Mouse (Mus musculus): ENCODE data around the gene Rnf144b. TPM values are rescaled to one million over a fixed set of nuclear protein-coding genes. Genes with fewer than 3 reads are reported as not detected.
A peak's percentile ranks its signal among the peaks of the same experiment; 100 is the strongest.

Rnf144b gene
- polyA plus RNA-seq, 1 experiment from 2014 or later, result 3.1 TPM

DNA sequence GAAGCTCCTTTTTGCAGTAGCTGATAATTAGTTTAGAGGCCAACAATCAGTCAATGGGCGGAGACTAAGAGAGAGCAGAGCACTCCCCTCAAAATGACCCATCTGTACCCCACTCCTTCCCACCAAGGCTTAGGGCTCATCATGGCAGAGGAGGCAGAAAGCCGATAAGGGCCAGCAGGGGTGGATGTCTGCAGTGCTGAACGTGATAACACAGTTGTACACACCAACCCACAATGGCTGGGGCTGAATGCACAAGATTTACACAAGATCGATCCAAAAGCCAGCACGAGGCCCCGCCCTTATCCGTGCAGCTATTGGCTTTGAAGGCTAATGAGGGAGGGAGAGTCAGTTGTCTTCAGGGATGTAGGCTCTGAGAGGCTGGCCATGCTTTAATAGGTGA, 58.3 kb downstream of the Rnf144b start:
- H3K9ac ChIP-seq (ENCODE audit: low read length), result no peak overlapping the region
- no peaks in the 10 kb centered on the region for H3K36me3 ChIP-seq (ENCODE audit: control insufficient read depth, insufficient read depth, low read length)
- H3K4me3 ChIP-seq (replicated peaks; ENCODE audit: low read length), result no peak overlapping the region
- no peak for ATAC-seq (ENCODE audit: insufficient read depth, low FRiP score)
- 69% methylated on average over 7 of the region's 7 CpGs for WGBS
- H3K27ac ChIP-seq (ENCODE audit: low read length), result no peak overlapping the region
- H3K9me3 ChIP-seq (replicated peaks; ENCODE audit: control insufficient read depth, low read length), result no peaks in the 10 kb centered on the region
- H3K27me3 ChIP-seq (ENCODE audit: control insufficient read depth, insufficient read depth, low read length), result no peaks in the 10 kb centered on the region
- no peak overlapping the region for H3K4me2 ChIP-seq (ENCODE audit: low read depth, low read length)
- H3K4me1 ChIP-seq (ENCODE audit: control insufficient read depth, insufficient read depth, low read length), result no peaks in the 10 kb centered on the region

DNA sequence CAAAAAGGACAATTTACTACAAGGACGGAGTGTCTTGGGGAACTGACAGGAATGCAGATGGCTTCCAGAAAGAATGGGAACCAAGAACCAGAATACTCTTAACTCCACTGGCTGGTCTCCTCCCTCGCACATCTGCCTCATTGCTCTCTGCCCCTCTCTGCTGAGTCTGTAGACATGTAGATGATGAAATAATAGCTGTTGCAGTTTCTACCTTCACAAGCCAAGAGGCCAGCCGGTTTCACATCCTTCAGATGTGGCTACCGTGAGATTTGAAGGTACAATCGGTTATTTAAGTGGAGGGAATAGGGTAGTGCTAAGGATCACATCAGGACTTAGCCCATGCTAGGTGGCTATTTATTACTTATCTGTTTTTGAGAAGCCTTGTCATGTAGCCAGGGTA, 59.9 kb downstream of the Rnf144b start:
- no peak overlapping the region for H3K27ac ChIP-seq (ENCODE audit: low read length)
- no peak overlapping the region for H3K4me2 ChIP-seq (ENCODE audit: low read depth, low read length)
- no peaks in the 10 kb centered on the region for H3K27me3 ChIP-seq (ENCODE audit: control insufficient read depth, insufficient read depth, low read length)
- no peaks in the 10 kb centered on the region for H3K36me3 ChIP-seq (ENCODE audit: control insufficient read depth, insufficient read depth, low read length)
- H3K4me1 ChIP-seq (ENCODE audit: control insufficient read depth, insufficient read depth, low read length), result no peaks in the 10 kb centered on the region
- no peaks in the 10 kb centered on the region for H3K9me3 ChIP-seq (replicated peaks; ENCODE audit: control insufficient read depth, low read length)
- no peak for ATAC-seq (ENCODE audit: insufficient read depth, low FRiP score)
- 76% methylated on average over 5 of the region's 5 CpGs for WGBS
- H3K9ac ChIP-seq (ENCODE audit: low read length), result no peak overlapping the region
- no peak overlapping the region for H3K4me3 ChIP-seq (replicated peaks; ENCODE audit: low read length)

DNA sequence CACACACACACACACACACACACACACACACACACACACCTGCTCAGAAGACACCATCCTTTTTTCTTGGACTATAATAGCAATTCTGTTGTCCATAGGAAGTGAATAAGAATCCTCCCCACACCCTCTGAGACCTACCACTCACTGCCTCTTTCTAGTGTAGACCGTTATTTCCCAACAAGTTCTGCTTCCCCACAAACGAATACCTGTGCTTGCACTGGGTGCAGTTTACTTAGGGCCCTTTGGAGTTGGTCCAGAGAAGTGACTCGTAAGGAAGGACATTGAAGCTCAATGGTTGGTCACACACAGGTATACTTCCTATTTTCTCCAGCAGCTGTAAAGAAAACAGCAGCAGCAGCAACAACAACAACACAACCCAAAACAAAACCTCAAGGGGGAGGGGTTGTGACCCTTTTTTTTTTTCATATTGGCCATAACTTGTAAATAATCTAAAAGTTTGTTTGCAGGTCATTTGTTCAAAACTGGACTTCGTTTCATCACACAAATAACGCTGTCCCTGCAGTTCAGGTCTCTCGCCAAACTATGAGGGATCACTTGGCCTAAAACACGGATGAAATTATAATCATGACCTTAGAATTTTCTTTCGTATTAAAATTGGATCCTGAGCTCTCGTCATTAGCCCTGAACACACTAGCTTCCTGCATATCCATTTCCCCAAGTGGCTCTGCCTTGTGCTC, 60.7 kb downstream of the Rnf144b start:
- H3K4me1 ChIP-seq (ENCODE audit: control insufficient read depth, insufficient read depth, low read length), result no peaks in the 10 kb centered on the region
- H3K27ac ChIP-seq (ENCODE audit: low read length), result no peak overlapping the region
- no peak for ATAC-seq (ENCODE audit: insufficient read depth, low FRiP score)
- WGBS, result 84% methylated on average over 9 of the region's 9 CpGs
- no peak overlapping the region for H3K4me2 ChIP-seq (ENCODE audit: low read depth, low read length)
- H3K4me3 ChIP-seq (replicated peaks; ENCODE audit: low read length), result no peak overlapping the region
- H3K27me3 ChIP-seq (ENCODE audit: control insufficient read depth, insufficient read depth, low read length), result no peaks in the 10 kb centered on the region
- H3K9ac ChIP-seq (ENCODE audit: low read length), result no peak overlapping the region
- H3K9me3 ChIP-seq (replicated peaks; ENCODE audit: control insufficient read depth, low read length), result no peaks in the 10 kb centered on the region
- no peaks in the 10 kb centered on the region for H3K36me3 ChIP-seq (ENCODE audit: control insufficient read depth, insufficient read depth, low read length)

DNA sequence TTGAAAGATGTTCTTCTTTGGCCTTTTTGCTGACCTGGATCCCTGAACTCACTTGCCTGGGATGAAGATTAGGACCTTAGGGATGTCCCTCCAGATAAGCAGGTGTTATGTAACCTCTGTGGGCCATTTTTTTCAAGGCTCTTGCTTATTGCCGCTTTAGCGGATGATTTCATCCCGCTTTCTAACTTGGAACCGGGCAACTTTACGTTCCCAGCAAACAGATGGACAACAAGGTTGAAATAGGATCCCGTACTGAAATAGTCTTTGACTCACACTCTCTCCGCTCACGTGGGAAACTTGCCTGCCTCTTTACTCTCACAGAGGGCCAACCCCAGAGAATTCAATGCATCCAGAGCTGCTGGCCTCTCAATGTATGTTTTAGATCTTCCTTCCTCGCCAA, 61.3 kb downstream of the Rnf144b start:
- H3K4me3 ChIP-seq (replicated peaks; ENCODE audit: low read length), result no peak overlapping the region
- no peaks in the 10 kb centered on the region for H3K36me3 ChIP-seq (ENCODE audit: control insufficient read depth, insufficient read depth, low read length)
- ATAC-seq (ENCODE audit: insufficient read depth, low FRiP score), result no peak
- 66% methylated on average over 9 of the region's 9 CpGs for WGBS
- H3K9ac ChIP-seq (ENCODE audit: low read length), result no peak overlapping the region
- no peaks in the 10 kb centered on the region for H3K4me1 ChIP-seq (ENCODE audit: control insufficient read depth, insufficient read depth, low read length)
- H3K27me3 ChIP-seq (ENCODE audit: control insufficient read depth, insufficient read depth, low read length), result no peaks in the 10 kb centered on the region
- no peak overlapping the region for H3K27ac ChIP-seq (ENCODE audit: low read length)
- no peaks in the 10 kb centered on the region for H3K9me3 ChIP-seq (replicated peaks; ENCODE audit: control insufficient read depth, low read length)
- no peak overlapping the region for H3K4me2 ChIP-seq (ENCODE audit: low read depth, low read length)

DNA sequence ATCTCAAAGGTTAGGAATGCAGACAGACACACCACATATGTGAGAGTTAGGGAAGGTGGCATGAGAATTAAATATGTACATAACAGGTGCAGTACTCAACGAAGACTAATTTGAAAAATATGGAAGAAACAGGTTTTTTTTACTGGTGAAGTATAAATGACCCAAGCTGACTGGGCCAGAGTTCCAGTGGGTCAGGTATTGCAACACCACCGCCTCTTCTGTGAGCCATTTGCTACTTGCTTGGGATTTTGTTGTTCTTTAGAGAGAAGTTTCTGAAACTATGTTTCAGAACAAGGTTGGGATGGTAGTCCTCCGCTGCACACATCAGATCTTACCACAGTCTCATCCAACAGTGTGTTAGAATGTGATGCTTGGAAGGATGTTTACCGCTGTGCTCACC, 65.4 kb downstream of the Rnf144b start:
- H3K9me3 ChIP-seq (replicated peaks; ENCODE audit: control insufficient read depth, low read length), result no peaks in the 10 kb centered on the region
- 81% methylated on average over 4 of the region's 4 CpGs for WGBS

DNA sequence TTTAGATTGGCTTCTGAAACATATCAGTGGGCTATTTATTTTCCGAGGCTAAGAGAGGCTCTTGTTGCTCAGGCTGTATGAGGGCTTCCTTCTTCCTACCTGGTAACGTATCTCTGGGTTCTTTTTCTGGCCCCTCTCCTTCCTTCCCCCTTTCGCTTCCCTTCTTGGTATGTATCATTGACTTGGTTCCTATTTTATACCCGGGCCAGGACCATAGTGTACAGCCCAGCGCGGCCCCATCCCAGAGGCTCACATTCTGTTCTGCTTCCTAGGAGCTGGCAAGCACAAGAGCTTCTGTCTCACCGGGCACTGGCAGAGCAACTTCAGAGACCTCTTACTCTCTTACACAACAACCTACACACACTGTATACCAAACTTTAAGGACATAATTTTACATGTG, 67.5 kb downstream of the Rnf144b start:
- ATAC-seq (ENCODE audit: insufficient read depth, low FRiP score), result no peak
- no peaks in the 10 kb centered on the region for H3K9me3 ChIP-seq (replicated peaks; ENCODE audit: control insufficient read depth, low read length)
- WGBS, result 78% methylated on average over 7 of the region's 7 CpGs
- peaks cover 7% of the 10 kb centered on the region for H3K27me3 ChIP-seq (ENCODE audit: control insufficient read depth, insufficient read depth, low read length)
- H3K27ac ChIP-seq (ENCODE audit: low read length), result no peak overlapping the region
- H3K4me1 ChIP-seq (ENCODE audit: control insufficient read depth, insufficient read depth, low read length), result peaks cover 5% of the 10 kb centered on the region; the same call in 1 of the 2 replicates
- H3K4me3 ChIP-seq (replicated peaks; ENCODE audit: low read length), result no peak overlapping the region
- H3K9ac ChIP-seq (ENCODE audit: low read length), result no peak overlapping the region
- no peak overlapping the region for H3K4me2 ChIP-seq (ENCODE audit: low read depth, low read length)
- no peaks in the 10 kb centered on the region for H3K36me3 ChIP-seq (ENCODE audit: control insufficient read depth, insufficient read depth, low read length)

More for the DNA sequence above, 65.4 kb downstream of the Rnf144b start:
- H3K4me2 ChIP-seq (ENCODE audit: low read depth, low read length), result no peak overlapping the region
- H3K27ac ChIP-seq (ENCODE audit: low read length), result no peak overlapping the region
- H3K4me3 ChIP-seq (replicated peaks; ENCODE audit: low read length), result no peak overlapping the region
- no peaks in the 10 kb centered on the region for H3K27me3 ChIP-seq (ENCODE audit: control insufficient read depth, insufficient read depth, low read length)
- no peaks in the 10 kb centered on the region for H3K36me3 ChIP-seq (ENCODE audit: control insufficient read depth, insufficient read depth, low read length)
- no peak for ATAC-seq (ENCODE audit: insufficient read depth, low FRiP score)
- H3K4me1 ChIP-seq (ENCODE audit: control insufficient read depth, insufficient read depth, low read length), result no peaks in the 10 kb centered on the region
- H3K9ac ChIP-seq (ENCODE audit: low read length), result no peak overlapping the region

DNA sequence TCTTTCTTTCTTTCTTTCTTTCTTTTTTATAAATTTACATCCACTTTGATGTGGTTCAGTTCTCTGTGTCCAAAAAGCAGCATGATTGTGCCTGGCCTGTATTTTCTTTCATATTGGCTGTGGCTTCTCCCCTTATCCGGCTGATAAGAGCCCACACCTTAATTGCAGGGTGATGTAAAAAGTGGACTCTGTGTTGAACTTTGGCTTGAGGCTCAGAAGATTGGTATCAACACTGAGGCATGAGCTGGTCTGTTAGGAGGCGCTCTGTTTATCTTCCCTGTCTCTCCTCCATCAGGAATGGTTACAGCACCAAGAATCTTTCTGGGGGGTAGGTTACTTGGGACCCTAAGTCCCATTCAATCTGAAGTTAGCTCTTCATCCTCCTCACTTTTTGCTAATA, 69.7 kb downstream of the Rnf144b start:
- WGBS, result 47% methylated on average over 2 of the region's 2 CpGs
- peaks cover 9% of the 10 kb centered on the region for H3K27me3 ChIP-seq (ENCODE audit: control insufficient read depth, insufficient read depth, low read length)
- no peaks in the 10 kb centered on the region for H3K9me3 ChIP-seq (replicated peaks; ENCODE audit: control insufficient read depth, low read length)
- no peak overlapping the region for H3K4me2 ChIP-seq (ENCODE audit: low read depth, low read length)
- H3K36me3 ChIP-seq (ENCODE audit: control insufficient read depth, insufficient read depth, low read length), result no peaks in the 10 kb centered on the region
- peak overlapping the region; percentile 18; the same call in 1 of the 2 replicates for H3K27ac ChIP-seq (ENCODE audit: low read length)
- ATAC-seq (ENCODE audit: insufficient read depth, low FRiP score), result no peak
- H3K9ac ChIP-seq (ENCODE audit: low read length), result no peak overlapping the region
- no peak overlapping the region for H3K4me3 ChIP-seq (replicated peaks; ENCODE audit: low read length)
- peaks cover 7% of the 10 kb centered on the region; the same call in 1 of the 2 replicates for H3K4me1 ChIP-seq (ENCODE audit: control insufficient read depth, insufficient read depth, low read length)

DNA sequence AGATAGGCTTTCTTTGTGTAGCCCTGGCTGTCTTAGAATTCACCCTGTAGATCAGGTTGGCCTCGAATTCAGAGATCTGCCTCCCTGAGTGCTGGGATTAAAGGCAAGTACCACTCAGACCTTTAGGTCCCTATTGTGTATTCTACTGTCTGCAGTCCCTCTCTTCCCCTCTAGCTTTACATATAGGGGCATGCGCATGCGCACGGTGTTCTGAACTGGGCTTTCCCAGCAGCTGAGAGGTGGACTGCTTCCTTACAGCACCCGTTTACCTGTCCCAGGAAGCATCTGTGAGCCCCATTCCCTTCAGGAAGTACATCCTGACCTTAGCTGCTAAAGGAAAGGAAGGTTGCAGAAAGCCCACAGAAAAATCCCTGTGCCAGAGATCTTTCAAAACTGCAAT, 70.3 kb downstream of the Rnf144b start:
- H3K4me1 ChIP-seq (ENCODE audit: control insufficient read depth, insufficient read depth, low read length), result peaks cover 7% of the 10 kb centered on the region; the same call in 1 of the 2 replicates
- no peak overlapping the region for H3K4me2 ChIP-seq (ENCODE audit: low read depth, low read length)
- H3K36me3 ChIP-seq (ENCODE audit: control insufficient read depth, insufficient read depth, low read length), result no peaks in the 10 kb centered on the region
- no peak overlapping the region for H3K4me3 ChIP-seq (replicated peaks; ENCODE audit: low read length)
- WGBS, result 59% methylated on average over 5 of the region's 5 CpGs
- peak overlapping the region; percentile 80; the same call in 1 of the 2 replicates for H3K27ac ChIP-seq (ENCODE audit: low read length)
- no peak for ATAC-seq (ENCODE audit: insufficient read depth, low FRiP score)
- H3K9ac ChIP-seq (ENCODE audit: low read length), result no peak overlapping the region
- peaks cover 9% of the 10 kb centered on the region for H3K27me3 ChIP-seq (ENCODE audit: control insufficient read depth, insufficient read depth, low read length)
- no peaks in the 10 kb centered on the region for H3K9me3 ChIP-seq (replicated peaks; ENCODE audit: control insufficient read depth, low read length)

DNA sequence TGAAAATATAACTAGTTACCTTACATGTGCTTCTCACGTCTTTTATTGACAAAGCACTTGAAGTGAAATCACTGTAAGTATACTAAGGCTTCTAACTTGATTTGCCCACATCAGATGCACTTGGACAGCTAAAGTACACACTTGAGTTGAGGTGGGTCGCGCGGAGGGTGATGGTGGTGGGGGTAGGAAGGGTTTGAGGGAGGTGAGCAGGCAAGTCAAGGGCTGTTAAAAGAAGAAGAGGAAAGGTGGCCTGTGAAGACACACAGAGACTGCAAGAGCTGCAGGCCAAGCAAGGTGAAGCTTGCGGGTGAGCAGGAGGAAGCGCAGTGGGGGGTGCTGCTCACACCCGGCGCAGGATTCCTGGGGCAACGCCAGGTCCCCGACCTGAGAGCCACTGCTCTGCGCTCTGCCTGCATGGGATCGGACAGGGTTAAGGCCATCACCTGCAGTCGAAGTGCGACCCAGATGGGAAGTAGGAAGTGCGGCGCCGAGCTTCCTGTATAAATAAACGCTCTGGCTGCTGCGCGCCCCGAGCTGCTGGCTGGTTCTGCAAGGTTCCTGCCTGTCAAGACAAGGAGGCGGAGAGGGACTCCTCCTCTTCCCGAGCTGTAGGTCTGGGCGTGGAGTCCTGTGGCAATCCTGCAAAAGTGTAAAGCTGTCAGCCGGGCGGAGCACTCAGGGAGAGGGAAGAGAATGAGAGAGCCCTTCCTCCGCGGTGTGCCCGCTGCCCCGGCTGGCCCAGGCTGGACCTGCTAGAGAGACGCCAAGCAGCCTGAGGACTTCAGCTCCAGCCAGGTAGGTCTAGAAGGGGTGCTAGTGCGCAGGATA, 71.1 kb downstream of the Rnf144b start:
- no peaks in the 10 kb centered on the region for H3K9me3 ChIP-seq (replicated peaks; ENCODE audit: control insufficient read depth, low read length)
- peak; percentile 91 for ATAC-seq (ENCODE audit: insufficient read depth, low FRiP score)
- H3K27ac ChIP-seq (ENCODE audit: low read length), result peak overlapping the region; percentile 80
- H3K36me3 ChIP-seq (ENCODE audit: control insufficient read depth, insufficient read depth, low read length), result no peaks in the 10 kb centered on the region
- peak overlapping the region; percentile 69 for H3K9ac ChIP-seq (ENCODE audit: low read length)
- H3K27me3 ChIP-seq (ENCODE audit: control insufficient read depth, insufficient read depth, low read length), result peaks cover 9% of the 10 kb centered on the region
- peak overlapping the region; percentile 60 for H3K4me2 ChIP-seq (ENCODE audit: low read depth, low read length)
- peak overlapping the region; percentile 53 for H3K4me3 ChIP-seq (replicated peaks; ENCODE audit: low read length)
- WGBS, result 4% methylated on average over 32 of the region's 32 CpGs
- H3K4me1 ChIP-seq (ENCODE audit: control insufficient read depth, insufficient read depth, low read length), result peaks cover 7% of the 10 kb centered on the region; the same call in 1 of the 2 replicates
